Mouse (Mus musculus): ENCODE data around the gene Llph. TPM values are rescaled to one million over a fixed set of nuclear protein-coding genes. Genes with fewer than 3 reads are reported as not detected.

Llph gene
- total RNA-seq, 4 experiments from 2014 or later, result 8.6 to 12.7 (median 9.3) TPM

DNA sequence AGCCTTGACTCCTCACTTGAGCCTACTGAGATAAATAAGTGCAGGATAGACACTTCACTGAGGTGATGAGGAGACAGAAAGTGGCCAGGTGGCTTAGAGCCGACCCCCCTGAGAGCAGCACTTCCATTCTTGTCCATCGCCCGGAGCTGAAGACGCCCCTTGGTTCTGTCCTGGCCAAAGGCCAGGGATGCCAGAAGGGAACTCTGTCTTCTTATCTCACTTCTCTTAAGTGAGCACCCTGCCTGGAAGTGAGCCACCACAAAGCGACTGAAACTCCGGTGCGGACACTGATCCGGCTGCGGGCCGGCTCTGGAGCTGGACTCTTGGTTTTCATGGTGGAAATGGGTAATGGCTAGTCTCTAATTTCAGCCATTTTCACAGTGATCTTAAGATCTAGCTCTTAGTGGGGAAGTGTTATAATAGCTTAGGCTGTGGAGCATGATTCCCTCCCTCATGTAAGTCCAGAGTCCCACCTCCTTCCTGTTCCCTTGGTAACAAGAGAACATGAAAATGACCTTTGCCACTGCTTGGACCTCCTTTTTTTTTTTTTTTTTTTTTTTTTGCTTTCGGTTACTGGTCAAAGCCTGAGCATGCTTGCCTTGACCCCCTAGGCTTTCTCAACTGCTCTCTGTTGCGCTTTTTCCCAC, 52.7 kb downstream of the Llph start:
- no peak for DNase-seq (ENCODE audit: low spot score)

- no peak for DNase-seq (ENCODE audit: low spot score)
Measured at GRCm38 (mm10) chr10:120280375-120280774, 53.5 kb downstream of the Llph start.

- no peak for DNase-seq (ENCODE audit: low spot score)
Measured at GRCm38 (mm10) chr10:120281700-120282099, 54.8 kb downstream of the Llph start.

Other genes starting within 250 kb of the Llph start
- 10 to 100 TPM in 2 of 4 experiments, 1 to 10 TPM in 2; 8.4 to 11.3 (median 9.8) TPM for gene Helb, start 114.1 kb upstream of the Llph start, total RNA-seq (2022)
- gene Tmbim4, start 25.5 kb upstream of the Llph start, total RNA-seq (2022), result 100 to 1,000 TPM; 101 to 113 (median 108) TPM
- gene Irak3, start 24.9 kb upstream of the Llph start, total RNA-seq (2022), result 1 to 10 TPM; 2.6 to 3.9 (median 3.0) TPM
- not detected for gene Hmga2, start 249.4 kb downstream of the Llph start, total RNA-seq (2022)

Data from heart, adult 8-10 months (tissue).